ENCODE assay signal across 10 mouse cellular contexts in genomic region chr12:85955062-85955461, GRCm38 (mm10).
"Had no signal": no experiment of that assay in that cellular context is flagged by ENCODE, and none has a peak within 500 bp of the region (broad histone marks: within the 10 kb centered on the region; RNA-seq: fewer than 3 reads in every experiment).

No protein-coding gene starts in this region.

- H3K4me2 ChIP-seq: limb, embryonic 15.5 days; liver, embryonic 12.5 days; midbrain, embryonic 13.5 days; stomach, embryonic 15.5 days had no signal

- ATAC-seq: inflammation-experienced regulatory T-cells, adult 6 months; liver, embryonic 12.5 days; midbrain, embryonic 13.5 days had no signal

- H3K36me3 ChIP-seq: stomach, embryonic 15.5 days had no signal

- H3K27ac ChIP-seq: limb, embryonic 15.5 days; liver, embryonic 12.5 days; midbrain, embryonic 13.5 days; stomach, embryonic 15.5 days had no signal

- H3K4me3 ChIP-seq: limb, embryonic 15.5 days; liver, embryonic 12.5 days; midbrain, embryonic 13.5 days; stomach, embryonic 15.5 days had no signal

- DNase-seq: kidney, adult 18-20 months; kidney, postnatal 36 days; lung, postnatal 14 days; right cerebral cortex, postnatal 14 days; thymus, postnatal 36 days had no signal

- H3K9me3 ChIP-seq: limb, embryonic 15.5 days; liver, embryonic 12.5 days; midbrain, embryonic 13.5 days; stomach, embryonic 15.5 days had no signal

- H3K4me1 ChIP-seq: liver, embryonic 12.5 days; midbrain, embryonic 13.5 days had no signal

- H3K27me3 ChIP-seq: limb, embryonic 15.5 days; liver, embryonic 12.5 days; midbrain, embryonic 13.5 days; stomach, embryonic 15.5 days had no signal

- H3K9ac ChIP-seq: limb, embryonic 15.5 days; liver, embryonic 12.5 days; midbrain, embryonic 13.5 days; stomach, embryonic 15.5 days had no signal
